Mouse (Mus musculus): Measurements from ENCODE around the gene Hbp1. TPM values are rescaled to one million over a fixed set of nuclear protein-coding genes. Genes with fewer than 3 reads are reported as not detected.

Hbp1 gene
- total and polyA plus RNA-seq, 2 experiments, result 57.3 to 117 TPM

DNA sequence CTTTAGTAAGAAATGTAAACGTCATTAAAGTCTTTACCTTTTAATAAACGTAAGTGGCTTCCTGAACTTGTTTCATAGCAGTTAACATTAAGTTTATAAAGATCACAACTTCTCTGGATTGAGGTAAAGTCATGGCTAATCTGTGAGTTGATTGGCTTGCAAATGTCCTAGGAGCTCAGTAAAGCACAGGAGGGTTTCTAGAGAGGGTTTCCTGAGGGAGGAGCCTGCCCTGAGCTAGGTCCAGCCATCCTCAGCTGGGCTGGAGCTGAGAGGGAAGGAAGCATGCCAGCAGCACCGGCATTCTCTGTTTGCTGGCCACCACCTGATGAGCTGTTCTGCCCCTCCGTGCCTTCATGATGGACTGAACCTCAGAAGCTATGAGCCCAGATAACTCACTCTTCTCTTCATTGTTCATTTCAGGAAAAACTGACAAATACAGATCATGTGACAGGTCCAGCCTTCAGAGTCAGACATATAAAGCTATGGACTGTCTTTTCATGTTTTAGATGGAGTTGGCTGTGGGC, 49.9 kb downstream of the Hbp1 start:
- no peaks in the 10 kb centered on the region; the same call in 1 of the 2 replicates for H3K36me3 ChIP-seq (ENCODE audit: control insufficient read depth, insufficient read depth, low read length)
- no peak for TF ChIP-seq POLR2A (IDR thresholded peaks at IDR 0.05; ENCODE audit: extremely low read depth, insufficient read depth, low read length)
- no peak for TF ChIP-seq CTCF (IDR thresholded peaks at IDR 0.05; ENCODE audit: low read depth, low read length)
- no peak overlapping the region for H3K9ac ChIP-seq (ENCODE audit: low read depth, low read length)
- H3K79me2 ChIP-seq (ENCODE audit: control insufficient read depth, insufficient read depth, low read length), result no peaks in the 10 kb centered on the region
- no peak for DNase-seq (ENCODE audit: extremely low read depth, low read depth, low spot score)
- no peaks in the 10 kb centered on the region for H3K27me3 ChIP-seq (ENCODE audit: control insufficient read depth, insufficient read depth, low read length)
- no peak overlapping the region for H3K27ac ChIP-seq (replicated peaks; ENCODE audit: insufficient read depth, low read depth, low read length)
- WGBS, result 92% methylated on average over 4 of the region's 4 CpGs
- H3K4me1 ChIP-seq (ENCODE audit: control insufficient read depth, insufficient read depth, low read length), result no peaks in the 10 kb centered on the region
- H3K4me3 ChIP-seq (ENCODE audit: insufficient read depth, low read depth, low read length), result no peak overlapping the region

DNA sequence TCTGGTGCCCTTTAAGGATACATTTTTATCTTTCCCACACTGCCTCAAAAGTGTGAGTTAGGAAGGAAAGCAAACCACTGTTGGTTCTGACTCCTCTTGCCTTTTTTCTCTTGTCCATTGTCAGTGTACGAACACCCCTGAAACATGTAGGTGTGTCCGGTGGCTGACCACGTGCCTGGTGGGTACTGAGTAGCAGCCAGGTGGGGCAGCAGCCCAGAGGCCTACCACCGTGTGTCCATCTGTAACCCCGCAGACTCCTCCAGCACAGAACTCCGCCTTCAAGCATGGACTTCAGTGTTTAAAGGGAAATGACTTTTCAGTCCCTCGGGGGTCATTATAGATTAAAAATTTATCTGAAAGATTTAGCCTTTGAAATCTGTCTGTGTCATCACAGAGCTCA, 52.9 kb downstream of the Hbp1 start:
- no peak for TF ChIP-seq POLR2A (IDR thresholded peaks at IDR 0.05; ENCODE audit: extremely low read depth, insufficient read depth, low read length)
- TF ChIP-seq CTCF (IDR thresholded peaks at IDR 0.05; ENCODE audit: low read depth, low read length), result no peak
- Histone ChIP-seq H3K27me3 (ENCODE audit: control insufficient read depth, insufficient read depth, low read length) (no peaks in the 10 kb centered on the region), H3K36me3 (ENCODE audit: control insufficient read depth, insufficient read depth, low read length) (no peaks in the 10 kb centered on the region; the same call in 1 of the 2 replicates), H3K9ac (ENCODE audit: low read depth, low read length) (no peak overlapping the region), H3K4me3 (ENCODE audit: insufficient read depth, low read depth, low read length) (no peak overlapping the region), H3K4me1 (ENCODE audit: control insufficient read depth, insufficient read depth, low read length) (no peaks in the 10 kb centered on the region), H3K27ac (replicated peaks; ENCODE audit: insufficient read depth, low read depth, low read length) (no peak overlapping the region), H3K79me2 (ENCODE audit: control insufficient read depth, insufficient read depth, low read length) (no peaks in the 10 kb centered on the region)
- 84% methylated on average over 7 of the region's 7 CpGs for WGBS
- no peak for DNase-seq (ENCODE audit: extremely low read depth, low read depth, low spot score)

DNA sequence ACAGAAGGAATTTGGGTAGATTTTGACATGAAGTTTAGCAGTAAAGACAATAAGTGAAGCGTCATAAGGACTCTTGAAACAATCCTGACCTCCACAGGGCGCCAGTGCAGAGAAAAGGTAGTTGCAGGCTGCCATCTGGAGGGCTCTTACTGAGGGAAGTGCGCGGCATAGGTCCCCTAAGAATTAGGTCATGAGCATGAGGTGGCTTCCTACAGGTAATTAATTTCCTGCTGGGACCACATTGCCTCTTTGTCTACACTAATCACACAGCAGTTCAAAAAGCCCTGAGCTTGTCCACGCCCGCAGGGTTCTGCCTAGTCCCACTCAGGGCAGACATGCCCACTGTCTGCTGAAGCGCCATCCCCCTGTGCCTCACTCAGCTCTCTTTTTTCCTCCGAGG, 53.3 kb downstream of the Hbp1 start:
- WGBS, result 88% methylated on average over 8 of the region's 8 CpGs
- no peak for DNase-seq (ENCODE audit: extremely low read depth, low read depth, low spot score)
- Histone ChIP-seq H3K27me3 (ENCODE audit: control insufficient read depth, insufficient read depth, low read length) (no peaks in the 10 kb centered on the region), H3K36me3 (ENCODE audit: control insufficient read depth, insufficient read depth, low read length) (no peaks in the 10 kb centered on the region; the same call in 1 of the 2 replicates), H3K4me1 (ENCODE audit: control insufficient read depth, insufficient read depth, low read length) (no peaks in the 10 kb centered on the region; the same call in 1 of the 2 replicates), H3K4me3 (ENCODE audit: insufficient read depth, low read depth, low read length) (no peak overlapping the region), H3K79me2 (ENCODE audit: control insufficient read depth, insufficient read depth, low read length) (no peaks in the 10 kb centered on the region), H3K27ac (replicated peaks; ENCODE audit: insufficient read depth, low read depth, low read length) (no peak overlapping the region), H3K9ac (ENCODE audit: low read depth, low read length) (no peak overlapping the region)
- no peak for TF ChIP-seq CTCF (IDR thresholded peaks at IDR 0.05; ENCODE audit: low read depth, low read length)
- TF ChIP-seq POLR2A (IDR thresholded peaks at IDR 0.05; ENCODE audit: extremely low read depth, insufficient read depth, low read length), result no peak

DNA sequence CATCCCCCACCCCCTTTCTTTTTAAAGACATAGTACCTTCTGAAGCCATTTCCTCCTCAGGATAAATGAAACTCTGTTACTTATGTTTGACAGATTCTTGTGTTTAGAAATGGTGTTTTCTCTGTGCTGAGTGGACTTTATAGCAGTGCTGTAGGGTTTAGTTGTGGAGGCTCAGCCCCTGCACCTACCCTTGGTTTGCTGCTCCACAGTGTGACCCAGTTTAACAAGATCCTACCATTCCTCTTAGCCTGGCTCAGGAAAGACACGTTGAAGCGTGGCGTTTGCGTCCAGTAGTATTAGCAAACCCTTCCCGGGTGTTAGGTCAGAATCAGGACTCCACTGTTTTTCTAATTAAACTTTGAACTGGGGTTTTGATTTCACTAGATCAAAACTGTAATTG, 54.0 kb downstream of the Hbp1 start:
- TF ChIP-seq CTCF (IDR thresholded peaks at IDR 0.05; ENCODE audit: low read depth, low read length) (no peak), POLR2A (IDR thresholded peaks at IDR 0.05; ENCODE audit: extremely low read depth, insufficient read depth, low read length) (no peak)
- WGBS, result 59% methylated on average over 5 of the region's 5 CpGs
- H3K9ac ChIP-seq (ENCODE audit: low read depth, low read length), result no peak overlapping the region

DNA sequence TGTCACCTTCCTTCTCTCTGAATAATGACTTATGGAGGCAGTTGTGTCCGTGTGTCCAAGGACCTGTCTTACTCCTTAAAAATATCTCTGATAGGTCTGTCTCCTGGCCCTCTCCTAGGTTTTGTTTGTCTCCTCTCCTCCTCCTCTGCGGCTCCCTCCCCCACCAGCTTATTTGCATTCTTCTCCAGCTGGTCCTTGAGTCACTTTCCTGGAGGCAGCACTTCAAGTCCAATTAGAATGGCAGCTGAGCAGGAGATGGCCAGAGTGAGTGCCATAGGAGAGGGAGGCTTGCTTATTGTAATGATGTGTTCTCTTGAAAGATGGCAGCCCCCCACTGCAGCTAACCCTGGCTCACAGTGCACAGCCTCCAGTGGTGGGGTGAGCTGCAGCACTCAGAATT, 54.4 kb downstream of the Hbp1 start:
- H3K4me3 ChIP-seq (ENCODE audit: insufficient read depth, low read depth, low read length), result no peak overlapping the region
- no peak for TF ChIP-seq POLR2A (IDR thresholded peaks at IDR 0.05; ENCODE audit: extremely low read depth, insufficient read depth, low read length)
- no peak for TF ChIP-seq CTCF (IDR thresholded peaks at IDR 0.05; ENCODE audit: low read depth, low read length)
- no peak overlapping the region for H3K27ac ChIP-seq (replicated peaks; ENCODE audit: insufficient read depth, low read depth, low read length)
- no peak for DNase-seq (ENCODE audit: extremely low read depth, low read depth, low spot score)
- H3K36me3 ChIP-seq (ENCODE audit: control insufficient read depth, insufficient read depth, low read length), result no peaks in the 10 kb centered on the region; the same call in 1 of the 2 replicates
- H3K9ac ChIP-seq (ENCODE audit: low read depth, low read length), result no peak overlapping the region
- no peaks in the 10 kb centered on the region; the same call in 1 of the 2 replicates for H3K4me1 ChIP-seq (ENCODE audit: control insufficient read depth, insufficient read depth, low read length)
- H3K27me3 ChIP-seq (ENCODE audit: control insufficient read depth, insufficient read depth, low read length), result no peaks in the 10 kb centered on the region
- H3K79me2 ChIP-seq (ENCODE audit: control insufficient read depth, insufficient read depth, low read length), result no peaks in the 10 kb centered on the region
- WGBS, result 81% methylated on average over 2 of the region's 2 CpGs

More for the DNA sequence above, 54.0 kb downstream of the Hbp1 start:
- Histone ChIP-seq H3K27ac (replicated peaks; ENCODE audit: insufficient read depth, low read depth, low read length) (no peak overlapping the region), H3K27me3 (ENCODE audit: control insufficient read depth, insufficient read depth, low read length) (no peaks in the 10 kb centered on the region), H3K36me3 (ENCODE audit: control insufficient read depth, insufficient read depth, low read length) (no peaks in the 10 kb centered on the region; the same call in 1 of the 2 replicates), H3K4me3 (ENCODE audit: insufficient read depth, low read depth, low read length) (no peak overlapping the region), H3K79me2 (ENCODE audit: control insufficient read depth, insufficient read depth, low read length) (no peaks in the 10 kb centered on the region), H3K4me1 (ENCODE audit: control insufficient read depth, insufficient read depth, low read length) (no peaks in the 10 kb centered on the region; the same call in 1 of the 2 replicates)
- DNase-seq (ENCODE audit: extremely low read depth, low read depth, low spot score), result peak; percentile 37

DNA sequence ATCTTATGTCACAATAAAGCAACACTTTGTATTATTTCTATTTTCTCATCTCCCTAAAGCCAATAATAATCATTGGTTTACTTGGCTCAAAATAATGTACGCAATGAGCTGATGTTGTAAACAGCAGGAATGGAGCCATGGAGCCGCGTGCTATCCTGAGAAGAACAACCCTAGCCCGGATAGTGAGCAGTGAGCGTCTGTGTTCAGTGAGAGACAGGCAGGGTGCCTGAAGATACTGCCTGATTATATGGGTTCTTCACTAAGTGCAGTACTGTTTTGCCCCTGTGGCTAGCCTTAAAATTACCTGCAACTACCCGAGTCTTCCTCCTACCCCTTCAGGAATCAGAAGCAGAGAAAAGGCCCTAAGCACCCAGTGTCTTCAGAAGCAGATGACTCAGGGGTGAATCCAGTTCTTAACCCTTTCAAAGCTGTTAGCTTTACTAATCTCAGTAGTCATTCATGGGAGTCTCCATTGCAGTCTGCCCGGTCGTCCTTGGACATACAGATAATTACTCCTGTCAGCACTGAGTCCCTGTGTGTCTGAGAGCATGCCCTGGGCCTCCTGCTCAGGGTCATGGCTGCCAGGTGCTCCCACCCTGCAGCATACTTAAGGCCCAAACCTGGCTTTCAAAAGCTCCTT, 55.1 kb downstream of the Hbp1 start:
- Histone ChIP-seq H3K27ac (replicated peaks; ENCODE audit: insufficient read depth, low read depth, low read length) (no peak overlapping the region), H3K4me1 (ENCODE audit: control insufficient read depth, insufficient read depth, low read length) (no peaks in the 10 kb centered on the region; the same call in 1 of the 2 replicates), H3K36me3 (ENCODE audit: control insufficient read depth, insufficient read depth, low read length) (no peaks in the 10 kb centered on the region; the same call in 1 of the 2 replicates), H3K4me3 (ENCODE audit: insufficient read depth, low read depth, low read length) (no peak overlapping the region), H3K27me3 (ENCODE audit: control insufficient read depth, insufficient read depth, low read length) (no peaks in the 10 kb centered on the region), H3K9ac (ENCODE audit: low read depth, low read length) (no peak overlapping the region), H3K79me2 (ENCODE audit: control insufficient read depth, insufficient read depth, low read length) (no peaks in the 10 kb centered on the region)
- TF ChIP-seq CTCF (IDR thresholded peaks at IDR 0.05; ENCODE audit: low read depth, low read length) (no peak), POLR2A (IDR thresholded peaks at IDR 0.05; ENCODE audit: extremely low read depth, insufficient read depth, low read length) (no peak)
- DNase-seq (ENCODE audit: extremely low read depth, low read depth, low spot score), result peak; percentile 18
- WGBS, result 74% methylated on average over 8 of the region's 8 CpGs
